Mouse (Mus musculus): ENCODE results near the gene Plb1. TPM values are rescaled to one million over a fixed set of nuclear protein-coding genes. Genes with fewer than 3 reads are reported as not detected.

Plb1 gene
- polyA plus RNA-seq, 1 experiment from 2014 or later, result 0.91 TPM

GRCm38 (mm10) chr5:32351721-32352465 lies 119.4 kb downstream of the Plb1 start:
- peaks cover 30% of the 10 kb centered on the region for H3K4me1 ChIP-seq (replicated peaks)
- no peaks in the 10 kb centered on the region for H3K27me3 ChIP-seq (replicated peaks)
- H3K4me3 ChIP-seq, result no peak overlapping the region
- no peak overlapping the region for H3K4me2 ChIP-seq
- no peak overlapping the region for H3K27ac ChIP-seq (ENCODE audit: poor library complexity, severe bottlenecking)
- no peak overlapping the region for H3K9ac ChIP-seq
- H3K9me3 ChIP-seq (replicated peaks), result no peaks in the 10 kb centered on the region
- no peaks in the 10 kb centered on the region for H3K36me3 ChIP-seq
- 83% methylated on average over 4 of the region's 4 CpGs for WGBS
- ATAC-seq (ENCODE audit: insufficient number of reproducible peaks, low FRiP score), result no peak

DNA sequence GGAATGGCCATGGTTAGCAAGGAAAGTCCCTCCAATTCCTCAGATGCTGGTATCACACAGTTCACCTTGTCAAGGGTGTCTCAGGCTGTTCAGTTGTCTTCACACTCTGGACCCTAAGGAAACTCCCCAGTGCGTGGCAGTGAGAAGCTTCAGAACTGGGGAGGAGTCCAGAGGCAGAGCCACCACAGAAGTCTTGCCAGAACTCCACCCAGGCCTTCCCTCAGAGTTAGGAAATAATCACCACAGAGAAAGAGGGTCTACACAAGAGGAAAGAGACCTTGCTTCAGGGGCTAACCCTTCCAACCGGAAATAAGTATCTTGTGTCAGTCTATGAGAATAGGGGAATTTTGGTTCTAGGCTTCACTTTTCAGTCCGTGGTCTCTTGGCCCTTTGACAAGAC lies 120.3 kb downstream of the Plb1 start:
- WGBS, result 72% methylated on average over 3 of the region's 3 CpGs
- no peak overlapping the region for H3K4me2 ChIP-seq
- no peaks in the 10 kb centered on the region for H3K36me3 ChIP-seq
- H3K4me3 ChIP-seq, result no peak overlapping the region
- H3K9ac ChIP-seq, result no peak overlapping the region
- H3K27me3 ChIP-seq (replicated peaks), result no peaks in the 10 kb centered on the region
- H3K27ac ChIP-seq (ENCODE audit: poor library complexity, severe bottlenecking), result no peak overlapping the region
- peaks cover 26% of the 10 kb centered on the region for H3K4me1 ChIP-seq (replicated peaks)
- no peaks in the 10 kb centered on the region for H3K9me3 ChIP-seq (replicated peaks)
- ATAC-seq (ENCODE audit: insufficient number of reproducible peaks, low FRiP score), result no peak

DNA sequence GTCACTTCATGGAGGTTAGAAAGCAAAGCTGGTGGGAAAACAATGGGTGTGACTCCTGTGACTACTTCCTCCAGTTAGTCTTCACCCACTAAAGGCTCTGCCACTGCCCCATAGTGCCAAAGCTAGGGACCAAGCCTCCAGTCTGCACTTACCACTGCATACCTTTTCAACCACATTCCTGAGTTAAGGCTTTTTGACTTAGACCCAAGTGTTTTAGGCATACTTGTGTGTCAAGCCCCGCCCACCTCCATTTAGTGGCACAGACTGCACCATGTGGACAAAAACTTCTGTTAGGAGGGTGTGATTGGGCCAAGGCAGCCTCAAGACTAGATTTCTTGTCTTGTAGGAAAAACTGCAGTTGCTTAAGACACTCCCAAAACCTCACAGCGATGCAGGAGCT lies 120.8 kb downstream of the Plb1 start:
- no peaks in the 10 kb centered on the region for H3K9me3 ChIP-seq (replicated peaks)
- no peaks in the 10 kb centered on the region for H3K27me3 ChIP-seq (replicated peaks)
- H3K9ac ChIP-seq, result no peak overlapping the region
- no peak overlapping the region for H3K4me2 ChIP-seq
- 69% methylated on average over 2 of the region's 2 CpGs for WGBS
- no peak for ATAC-seq (ENCODE audit: insufficient number of reproducible peaks, low FRiP score)
- H3K36me3 ChIP-seq, result no peaks in the 10 kb centered on the region
- peaks cover 27% of the 10 kb centered on the region for H3K4me1 ChIP-seq (replicated peaks)
- no peak overlapping the region for H3K4me3 ChIP-seq
- H3K27ac ChIP-seq (ENCODE audit: poor library complexity, severe bottlenecking), result no peak overlapping the region

DNA sequence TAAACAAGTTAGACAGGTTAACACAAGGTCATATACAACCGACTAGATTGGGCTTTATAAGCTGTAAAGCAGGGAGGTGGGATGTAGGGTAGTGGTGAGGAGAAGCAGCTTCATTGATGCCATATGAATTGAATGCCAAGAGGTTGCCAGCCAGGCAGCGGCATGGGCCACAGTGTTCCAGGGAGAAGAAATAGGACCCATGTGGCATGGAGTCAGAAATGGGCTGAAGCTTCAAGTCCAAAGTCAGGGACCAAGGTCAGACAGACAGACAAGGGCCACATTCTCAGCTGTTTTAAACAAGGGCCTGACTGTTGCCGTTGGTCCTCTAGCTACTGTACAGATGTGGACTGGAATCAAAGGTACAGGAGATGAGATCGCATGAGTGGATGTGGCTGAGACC lies 128.0 kb downstream of the Plb1 start:
- no peak overlapping the region for H3K9ac ChIP-seq
- no peak for ATAC-seq (ENCODE audit: insufficient number of reproducible peaks, low FRiP score)
- H3K4me3 ChIP-seq, result no peak overlapping the region
- H3K27ac ChIP-seq (ENCODE audit: poor library complexity, severe bottlenecking), result no peak overlapping the region
- peaks cover 6% of the 10 kb centered on the region for H3K4me1 ChIP-seq (replicated peaks)
- 81% methylated on average over 4 of the region's 4 CpGs for WGBS
- H3K36me3 ChIP-seq, result no peaks in the 10 kb centered on the region
- no peaks in the 10 kb centered on the region for H3K27me3 ChIP-seq (replicated peaks)
- no peak overlapping the region for H3K4me2 ChIP-seq
- no peaks in the 10 kb centered on the region for H3K9me3 ChIP-seq (replicated peaks)

DNA sequence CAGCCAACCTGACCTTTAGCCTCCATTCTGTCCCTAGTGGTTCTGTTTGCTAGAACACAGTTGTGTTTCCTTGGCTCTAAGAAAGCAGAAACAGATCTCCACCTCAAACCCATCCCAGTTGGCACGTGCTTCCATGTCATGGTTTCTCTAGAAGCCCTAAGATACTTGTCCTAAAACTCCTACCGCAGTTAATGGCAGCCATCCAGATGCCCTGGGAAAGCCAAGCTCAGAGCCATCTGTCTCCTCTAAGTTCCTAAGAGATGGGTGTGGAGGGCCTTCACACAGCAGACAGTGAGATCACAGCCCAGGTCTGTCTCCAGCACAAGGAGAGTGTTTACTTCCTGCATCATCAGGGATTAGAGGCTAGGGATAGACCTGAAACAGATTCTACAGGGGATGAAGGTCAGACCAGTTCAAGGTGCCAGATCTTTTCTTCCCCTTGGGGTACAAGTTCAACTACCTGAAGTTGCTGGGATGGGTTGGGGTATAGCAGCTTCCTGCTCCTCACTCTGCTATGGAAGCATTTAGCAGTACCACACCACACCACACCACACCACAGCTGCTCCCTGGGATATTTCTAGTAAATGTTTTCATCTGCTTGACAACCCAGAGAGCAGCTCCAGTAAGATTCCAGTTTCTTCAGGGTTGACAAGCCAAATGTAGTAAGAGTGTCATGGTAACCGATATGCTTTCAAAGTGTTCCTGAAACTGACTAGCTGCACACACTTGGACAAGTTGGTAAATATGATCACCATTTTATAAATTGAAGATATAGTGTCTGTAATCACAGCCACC lies 129.1 kb downstream of the Plb1 start:
- Histone ChIP-seq H3K9ac (no peak overlapping the region), H3K27me3 (replicated peaks) (no peaks in the 10 kb centered on the region), H3K9me3 (replicated peaks) (no peaks in the 10 kb centered on the region), H3K4me3 (no peak overlapping the region), H3K4me2 (no peak overlapping the region), H3K36me3 (no peaks in the 10 kb centered on the region), H3K4me1 (replicated peaks) (peaks cover 6% of the 10 kb centered on the region), H3K27ac (ENCODE audit: poor library complexity, severe bottlenecking) (no peak overlapping the region)
- WGBS, result 85% methylated on average over 3 of the region's 3 CpGs
- ATAC-seq (ENCODE audit: insufficient number of reproducible peaks, low FRiP score), result no peak

DNA sequence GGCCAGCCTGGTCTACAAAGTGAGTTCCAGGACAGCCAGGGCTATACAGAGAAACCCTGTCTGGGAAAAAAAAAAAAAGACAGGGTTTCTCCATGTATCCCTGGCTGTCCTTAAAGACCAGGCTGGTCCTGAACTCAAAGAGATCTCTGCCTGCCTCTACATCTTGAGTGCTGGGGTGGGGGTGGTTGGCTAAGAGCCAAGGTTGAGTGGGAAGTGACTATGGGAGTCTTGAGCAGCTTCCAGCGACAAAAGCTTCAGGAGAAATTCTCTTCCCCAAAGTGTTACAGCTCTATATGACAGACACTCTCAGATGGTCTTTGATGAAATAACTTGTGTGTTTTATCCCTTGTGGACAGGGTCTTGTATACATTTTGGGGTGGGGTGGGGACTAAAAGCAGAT lies 136.9 kb downstream of the Plb1 start:
- WGBS, result 69% methylated on average over 1 of the region's 1 CpGs
- Histone ChIP-seq H3K4me1 (replicated peaks) (no peaks in the 10 kb centered on the region), H3K9ac (no peak overlapping the region), H3K36me3 (no peaks in the 10 kb centered on the region), H3K27ac (ENCODE audit: poor library complexity, severe bottlenecking) (no peak overlapping the region), H3K27me3 (replicated peaks) (no peaks in the 10 kb centered on the region), H3K4me2 (no peak overlapping the region), H3K9me3 (replicated peaks) (no peaks in the 10 kb centered on the region), H3K4me3 (no peak overlapping the region)
- no peak for ATAC-seq (ENCODE audit: insufficient number of reproducible peaks, low FRiP score)

GRCm38 (mm10) chr5:32371239-32371638 lies 138.7 kb downstream of the Plb1 start:
- WGBS, result 84% methylated on average over 5 of the region's 5 CpGs
- Histone ChIP-seq H3K9me3 (replicated peaks) (no peaks in the 10 kb centered on the region), H3K4me1 (replicated peaks) (no peaks in the 10 kb centered on the region), H3K4me2 (no peak overlapping the region), H3K9ac (no peak overlapping the region), H3K36me3 (no peaks in the 10 kb centered on the region), H3K4me3 (no peak overlapping the region), H3K27me3 (replicated peaks) (no peaks in the 10 kb centered on the region), H3K27ac (ENCODE audit: poor library complexity, severe bottlenecking) (no peak overlapping the region)
- ATAC-seq (ENCODE audit: insufficient number of reproducible peaks, low FRiP score), result no peak

- H3K9me3 ChIP-seq (replicated peaks), result no peaks in the 10 kb centered on the region
- H3K4me2 ChIP-seq, result no peak overlapping the region
- H3K4me3 ChIP-seq, result no peak overlapping the region
- no peaks in the 10 kb centered on the region for H3K36me3 ChIP-seq
- no peak overlapping the region for H3K9ac ChIP-seq
- H3K27ac ChIP-seq (ENCODE audit: poor library complexity, severe bottlenecking), result no peak overlapping the region
- ATAC-seq (ENCODE audit: insufficient number of reproducible peaks, low FRiP score), result no peak
- no peaks in the 10 kb centered on the region for H3K27me3 ChIP-seq (replicated peaks)
- H3K4me1 ChIP-seq (replicated peaks), result peaks cover 8% of the 10 kb centered on the region
- WGBS, result 41% methylated on average over 3 of the region's 3 CpGs
Observed at GRCm38 (mm10) chr5:32378546-32378945, 146.0 kb downstream of the Plb1 start.

GRCm38 (mm10) chr5:32388656-32389055 lies 156.1 kb downstream of the Plb1 start:
- no peak for ATAC-seq (ENCODE audit: insufficient number of reproducible peaks, low FRiP score)
- Histone ChIP-seq H3K9ac (no peak overlapping the region), H3K9me3 (replicated peaks) (no peaks in the 10 kb centered on the region), H3K4me3 (no peak overlapping the region), H3K27me3 (replicated peaks) (no peaks in the 10 kb centered on the region), H3K36me3 (no peaks in the 10 kb centered on the region), H3K27ac (ENCODE audit: poor library complexity, severe bottlenecking) (no peak overlapping the region; the same call in 1 of the 2 replicates), H3K4me1 (replicated peaks) (peaks cover 10% of the 10 kb centered on the region), H3K4me2 (no peak overlapping the region)

- no peaks in the 10 kb centered on the region for H3K27me3 ChIP-seq (replicated peaks)
- no peak for ATAC-seq (ENCODE audit: insufficient number of reproducible peaks, low FRiP score)
- no peaks in the 10 kb centered on the region for H3K9me3 ChIP-seq (replicated peaks)
- WGBS, result 60% methylated on average over 5 of the region's 5 CpGs
- no peak overlapping the region for H3K4me2 ChIP-seq
- no peak overlapping the region for H3K4me3 ChIP-seq
- H3K27ac ChIP-seq (ENCODE audit: poor library complexity, severe bottlenecking), result no peak overlapping the region
- H3K9ac ChIP-seq, result no peak overlapping the region
- no peaks in the 10 kb centered on the region for H3K36me3 ChIP-seq
- peaks cover 13% of the 10 kb centered on the region for H3K4me1 ChIP-seq (replicated peaks)
Observed at GRCm38 (mm10) chr5:32390295-32390694, 157.8 kb downstream of the Plb1 start.

DNA sequence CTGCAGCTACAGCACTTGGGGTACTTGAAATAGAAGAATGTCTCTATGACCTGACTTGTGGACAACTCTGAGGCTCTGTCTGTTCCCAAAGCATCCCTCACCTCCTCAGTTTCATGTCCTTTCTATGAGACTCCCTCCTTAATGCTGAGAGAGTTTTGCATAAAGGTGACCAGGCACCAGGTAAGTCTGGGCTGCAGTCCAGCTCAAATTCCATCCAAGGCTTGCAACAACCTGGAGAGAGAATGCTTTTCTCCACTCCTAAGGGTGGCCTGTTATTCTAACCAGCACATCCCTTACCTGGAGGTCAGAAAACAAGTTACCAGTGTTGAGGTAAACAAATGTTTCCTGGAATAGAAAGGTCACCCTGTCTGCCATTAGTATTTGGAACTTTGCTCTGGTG lies 159.8 kb downstream of the Plb1 start:
- Histone ChIP-seq H3K4me2 (no peak overlapping the region), H3K9ac (no peak overlapping the region), H3K4me3 (no peak overlapping the region), H3K27ac (ENCODE audit: poor library complexity, severe bottlenecking) (no peak overlapping the region), H3K36me3 (no peaks in the 10 kb centered on the region), H3K27me3 (replicated peaks) (no peaks in the 10 kb centered on the region), H3K4me1 (replicated peaks) (peaks cover 16% of the 10 kb centered on the region), H3K9me3 (replicated peaks) (no peaks in the 10 kb centered on the region)
- no peak for ATAC-seq (ENCODE audit: insufficient number of reproducible peaks, low FRiP score)
